Mouse (Mus musculus): ENCODE results near the gene Prdm5.

Prdm5 gene

DNA sequence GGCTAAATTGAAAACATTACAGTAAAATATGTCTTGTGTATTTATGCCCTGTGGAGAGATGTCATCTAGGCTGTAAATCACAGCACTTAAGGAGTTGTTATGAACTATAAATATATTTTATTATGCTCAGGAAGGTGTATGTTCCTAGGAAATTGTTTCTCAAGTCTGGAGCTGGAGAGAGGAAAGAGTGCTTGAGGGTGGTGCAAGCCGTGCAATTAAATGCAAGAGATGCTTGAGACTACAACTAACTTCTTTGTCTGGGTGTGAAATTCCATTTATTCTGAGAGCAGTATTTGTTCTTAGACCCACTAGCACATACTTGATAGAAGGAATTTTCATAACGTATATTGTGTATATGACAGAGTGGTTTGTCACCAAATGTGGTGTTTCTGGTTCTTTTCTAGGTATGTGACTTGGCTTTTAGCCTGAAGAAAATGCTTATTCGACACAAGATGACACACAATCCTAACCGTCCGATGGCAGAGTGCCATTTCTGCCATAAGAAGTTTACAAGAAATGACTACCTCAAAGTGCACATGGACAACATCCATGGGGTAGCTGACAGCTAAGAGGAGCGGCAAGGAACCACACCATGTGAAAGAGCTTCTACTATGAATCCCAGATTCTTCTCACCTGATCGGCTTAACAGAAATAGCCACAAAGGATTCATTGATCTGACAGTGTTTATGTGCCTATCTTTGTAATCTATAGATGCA is 156.9 kb downstream of the Prdm5 start:
- no peak for DNase-seq

DNA sequence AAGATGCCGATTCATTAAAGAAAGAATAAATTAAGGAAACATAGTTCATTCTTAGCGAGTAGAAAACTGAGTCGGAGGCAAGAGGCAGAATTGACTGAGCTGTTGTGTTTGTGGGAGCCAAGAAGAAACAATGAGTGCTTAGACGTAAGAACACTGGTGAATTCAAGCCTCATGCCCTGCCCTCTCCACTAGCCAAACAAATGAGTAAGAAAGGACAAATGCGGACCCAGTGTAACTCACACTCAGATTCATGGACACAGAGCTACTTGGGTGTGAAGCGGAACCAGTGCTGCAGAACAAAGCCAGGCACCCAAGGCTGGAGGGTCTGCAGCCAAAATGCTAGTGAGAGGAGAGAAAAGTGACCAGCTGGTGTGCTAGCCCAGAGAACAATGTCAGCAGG is 171.7 kb downstream of the Prdm5 start:
- no peak for DNase-seq

DNA sequence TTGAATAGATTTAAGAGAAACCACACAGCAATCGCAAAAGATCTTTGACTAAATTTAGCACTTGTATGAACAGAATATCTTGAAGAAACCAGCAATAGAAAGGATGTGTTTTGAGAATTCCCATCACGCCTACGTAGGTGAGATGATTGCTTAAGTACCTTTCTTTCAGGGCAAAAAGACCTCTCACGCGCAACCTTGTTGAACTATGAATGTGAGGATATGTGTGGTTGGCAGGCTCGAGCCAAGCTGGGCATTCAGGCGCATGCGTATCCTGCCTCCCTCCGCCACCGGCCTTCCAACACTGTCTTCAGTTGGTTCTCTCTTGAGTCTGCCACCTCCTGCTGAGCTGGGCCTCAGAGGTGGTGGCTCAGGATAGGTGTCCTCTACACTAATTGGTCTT is 173.5 kb downstream of the Prdm5 start, which contains the start of gene 4930544G11Rik:
Gene 4930544G11Rik, plus strand, starts transcription at position 301 of the 400 bp plus-strand sequence.
- no peak for DNase-seq

DNA sequence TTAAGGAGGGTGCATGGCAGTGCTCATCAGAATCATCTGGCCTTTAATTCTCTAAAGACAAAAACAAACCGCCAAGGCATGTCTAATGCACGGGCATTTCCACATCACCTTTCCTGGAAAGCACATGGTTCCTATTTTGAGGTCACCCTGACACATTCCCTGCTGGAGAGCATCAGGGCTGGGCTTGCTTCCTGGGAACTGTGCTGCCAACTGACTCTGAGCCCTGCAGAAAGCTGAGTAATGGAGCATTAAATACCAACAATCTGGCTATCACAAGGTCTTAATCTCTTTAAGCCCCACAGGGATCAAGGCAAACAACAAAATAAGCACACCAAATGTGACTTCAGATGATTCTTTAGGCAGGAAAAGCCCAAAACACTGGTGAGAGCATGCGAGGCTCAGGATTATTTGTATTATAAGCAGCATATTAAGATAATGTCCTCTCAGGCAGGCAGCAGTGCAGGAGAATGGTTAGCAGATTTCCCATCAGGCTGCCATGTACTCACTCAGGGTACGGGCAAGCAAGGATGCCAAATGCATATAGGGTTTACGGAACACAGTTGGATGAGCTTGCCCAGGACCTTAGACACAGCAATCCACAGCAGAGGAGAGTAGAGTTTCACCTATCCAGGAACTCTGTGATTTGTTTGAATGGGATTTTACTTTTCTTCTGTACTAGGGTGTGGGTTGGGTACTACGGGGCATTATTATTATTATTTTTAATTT is 190.8 kb downstream of the Prdm5 start:
- DNase-seq, result no peak

DNA sequence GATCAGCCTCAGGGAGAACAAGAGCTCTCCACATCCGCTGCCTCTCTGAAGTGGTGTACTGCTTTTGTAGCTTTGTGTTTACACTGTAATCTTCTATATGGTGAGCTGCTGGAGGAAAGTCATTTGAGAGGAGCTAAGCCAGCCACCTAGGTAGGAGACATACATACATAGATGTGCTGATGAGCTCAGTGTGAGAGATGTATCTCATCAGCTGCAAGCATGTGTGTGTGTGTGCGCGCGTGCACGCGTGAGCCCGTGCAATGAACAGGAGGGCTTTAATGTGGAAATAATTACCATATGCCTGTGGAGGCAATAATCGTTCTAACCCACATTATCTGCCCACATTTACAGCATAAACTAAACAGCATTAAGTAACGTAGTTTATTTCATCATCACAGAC is 191.6 kb downstream of the Prdm5 start:
- no peak for DNase-seq

Data from kidney, postnatal 36 days (tissue).